Mouse (Mus musculus) kidney, adult 8-10 months (tissue): Measurements from ENCODE around the gene Gm20449.
"Not testable (repeated sequence)": the region's sequence is repeated elsewhere in the genome, so short reads cannot be mapped to it uniquely, and the experiment has no call there.

Experiments
- DNase-seq, 2 experiments: peaks; one replicate each; pipeline ENCODE4 v3.0.0; 2022

Gm20449 gene

DNA sequence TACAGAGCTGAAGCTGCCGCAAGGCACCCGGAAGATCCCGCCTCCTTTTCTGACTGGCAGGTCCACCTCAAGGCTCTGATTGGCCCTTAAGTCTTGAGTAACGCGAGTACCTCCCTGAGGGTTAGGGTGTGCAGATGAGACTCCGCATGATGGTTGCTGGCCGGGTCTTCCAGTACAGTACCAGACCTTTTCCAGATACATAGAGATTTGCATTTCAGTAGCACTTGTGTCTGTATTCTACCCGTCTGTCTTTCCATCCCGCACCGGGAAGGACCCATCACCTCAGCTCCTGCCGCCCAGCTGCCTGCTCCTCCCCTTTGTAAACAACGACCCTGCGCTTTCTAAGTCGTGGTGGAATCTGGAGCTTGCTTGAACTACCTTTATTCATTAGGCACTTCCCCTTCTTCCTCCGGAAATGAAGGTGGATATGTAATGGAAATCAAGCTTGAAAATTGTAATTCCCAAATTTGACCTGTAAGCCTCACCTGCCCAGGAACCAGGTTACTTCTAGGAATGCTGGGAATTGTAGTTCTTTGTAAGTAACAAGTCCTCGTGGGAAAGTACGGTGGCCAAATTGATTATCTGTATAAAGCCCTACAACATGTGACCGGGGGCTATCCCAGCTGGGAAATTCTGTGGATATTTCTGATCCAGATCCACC lies at the start of gene Gm20449, which contains the start of gene AW146154:
TSS of gene Gm20449 (minus strand) at position 29 of the 661 bp plus-strand sequence.
TSS of gene AW146154 (minus strand) at position 502 of the 661 bp plus-strand sequence.
- DNase-seq = peak; percentile 99 to 100

DNA sequence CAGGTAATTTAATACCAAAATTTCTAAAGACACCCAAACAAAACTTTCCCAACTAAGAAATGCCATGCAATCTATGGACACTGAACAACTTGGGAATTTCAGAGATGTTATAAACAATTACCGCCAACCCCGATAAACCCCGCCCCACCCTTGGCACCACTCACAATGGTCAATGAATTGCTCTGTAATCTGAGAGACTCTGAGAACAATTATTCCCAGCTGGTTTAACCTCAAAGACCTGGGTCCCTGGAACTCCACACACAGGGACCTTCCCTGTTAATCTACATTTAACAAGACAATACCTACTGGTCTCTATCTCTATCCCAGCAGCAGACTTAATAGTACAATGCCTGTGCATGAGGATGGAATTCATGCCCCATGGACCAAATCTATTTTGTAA lies 13.5 kb upstream of the Gm20449 start:
- DNase-seq = no peak

DNA sequence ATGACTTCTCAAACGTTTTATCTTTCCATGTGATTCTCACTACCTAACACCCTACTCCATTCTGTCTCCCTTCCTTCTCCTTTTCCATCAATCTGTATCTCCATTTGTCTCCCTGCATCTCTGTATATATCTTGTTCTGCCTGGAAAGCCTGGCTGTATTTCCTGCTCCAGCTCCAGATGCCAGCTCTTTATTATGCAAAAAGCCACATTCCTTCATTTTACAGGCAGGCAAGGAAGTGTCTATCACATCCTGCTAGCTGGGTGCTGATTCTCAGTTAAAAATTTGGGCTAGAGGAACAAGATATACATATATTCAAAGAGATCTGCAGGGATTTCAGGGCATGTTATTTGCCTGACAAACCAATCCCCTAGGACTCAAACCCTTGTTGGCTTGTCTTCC lies 13.0 kb upstream of the Gm20449 start:
- no peak for DNase-seq

DNA sequence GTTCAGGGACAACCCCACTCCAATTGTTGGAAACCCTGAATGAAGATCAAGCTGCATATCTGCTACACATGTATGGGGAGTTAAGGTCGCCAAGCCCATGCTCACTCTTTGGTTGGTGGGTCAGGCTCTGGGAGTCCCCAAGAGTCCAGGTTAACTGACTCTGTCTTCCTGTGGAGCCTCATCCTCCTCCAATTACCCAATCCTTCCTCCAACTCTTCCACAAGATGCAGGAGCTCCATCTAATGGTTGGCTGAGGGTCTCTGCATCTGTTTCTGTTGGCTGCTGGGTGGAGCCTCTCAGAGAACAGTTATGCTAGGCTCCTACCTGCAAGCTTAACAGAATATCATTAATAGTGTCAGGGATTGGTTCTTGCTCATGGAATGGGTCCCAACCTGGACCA lies 3.2 kb upstream of the Gm20449 start:
- DNase-seq = peak in 1 of 2 experiments; percentile 10

DNA sequence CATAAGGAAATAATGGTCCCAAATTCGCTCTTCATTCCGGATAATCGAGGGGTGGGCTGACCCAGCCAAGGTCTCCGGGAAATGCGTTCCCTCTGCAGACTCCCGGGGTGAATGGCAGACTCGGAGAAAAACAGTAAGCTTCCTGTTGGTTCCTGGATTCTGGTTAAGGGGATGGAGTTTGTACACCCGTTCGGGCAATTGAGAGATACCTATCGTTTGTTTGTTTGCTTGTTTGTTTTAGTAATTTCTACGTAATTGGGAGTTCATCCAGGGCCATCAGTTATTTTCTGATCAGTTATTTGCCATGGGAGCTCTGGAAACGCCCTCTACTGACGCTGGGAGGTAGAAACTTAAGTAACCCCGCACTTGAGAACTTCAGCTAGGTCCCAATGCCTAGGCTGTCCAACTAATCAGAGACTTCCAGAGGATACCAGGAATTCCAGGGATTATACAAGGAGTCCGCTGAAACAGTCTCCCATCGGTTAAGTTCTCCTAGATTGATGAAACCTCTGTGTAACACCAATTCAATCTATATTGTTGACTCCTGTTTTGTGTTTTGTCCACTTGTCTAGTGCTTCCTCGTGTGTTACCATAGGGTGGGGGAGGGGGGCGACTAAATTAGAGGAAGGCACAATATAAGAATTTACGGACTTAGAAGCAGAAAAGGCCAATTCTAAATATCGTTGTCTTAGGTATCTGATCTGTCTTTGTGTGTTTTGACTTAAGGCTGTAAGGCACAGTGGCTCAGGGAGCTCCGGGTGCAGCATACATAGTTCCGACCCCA lies 1.1 kb upstream of the Gm20449 start:
- DNase-seq = peak; percentile 84 to 88

DNA sequence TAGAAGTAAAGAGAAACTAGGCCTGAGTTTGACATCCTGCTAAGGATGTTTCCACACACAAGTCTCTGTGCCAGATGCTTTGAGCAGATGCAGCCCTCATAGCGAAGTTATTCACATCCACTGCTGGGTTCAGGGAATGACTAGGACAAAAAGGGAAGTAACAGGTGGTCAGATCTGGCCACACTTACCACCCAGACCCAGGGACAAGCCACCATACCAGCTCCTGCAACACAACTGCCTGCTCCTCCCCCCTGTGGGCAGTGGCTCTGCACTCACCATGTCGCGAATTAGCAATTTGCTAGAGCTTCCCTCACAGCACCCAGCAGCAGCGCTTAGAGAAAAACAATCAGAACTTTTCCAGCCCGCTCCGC lies 214 bp downstream of the Gm20449 start:
- DNase-seq = not testable (repeated sequence)

DNA sequence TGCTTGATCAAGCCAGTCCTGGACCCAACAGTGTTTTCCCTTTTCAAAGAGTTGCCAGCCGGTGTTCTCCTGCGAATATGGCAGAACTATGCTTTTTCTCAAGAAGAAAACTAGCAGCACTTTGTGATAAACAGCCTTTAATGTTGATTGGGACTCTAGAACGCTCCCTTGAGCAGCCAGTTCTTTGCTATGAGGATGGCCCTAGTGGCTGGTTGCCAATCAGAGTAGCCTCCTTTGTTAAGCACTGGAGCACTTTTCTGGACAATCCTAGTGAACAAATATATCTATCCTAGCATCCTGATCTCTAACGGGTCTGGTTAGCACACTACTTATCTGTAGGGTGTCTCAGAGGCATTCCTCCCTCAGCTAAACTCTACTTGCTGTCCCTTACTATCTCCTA lies 753 bp downstream of the Gm20449 start:
- not testable (repeated sequence) for DNase-seq

DNA sequence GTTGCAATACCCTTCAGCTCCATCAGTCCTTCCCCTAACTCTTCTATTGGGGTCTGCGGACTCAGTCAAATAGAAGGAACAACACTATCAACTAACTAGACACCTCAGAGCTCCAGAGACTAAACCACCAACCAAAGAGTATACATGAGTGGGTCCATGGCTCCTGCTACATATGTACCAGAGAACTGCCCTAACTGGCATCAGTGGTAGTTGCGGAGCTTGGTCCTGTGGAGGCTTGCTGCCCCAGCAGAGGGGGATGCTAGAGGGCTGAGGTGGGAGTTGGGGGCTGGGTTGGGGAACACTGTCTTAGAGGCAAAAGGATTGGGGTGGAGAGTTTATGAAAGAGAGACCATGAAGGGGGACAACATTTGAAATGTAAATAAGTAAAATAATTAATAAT lies 1.3 kb downstream of the Gm20449 start:
- peak in 1 of 2 experiments; percentile 14 for DNase-seq

DNA sequence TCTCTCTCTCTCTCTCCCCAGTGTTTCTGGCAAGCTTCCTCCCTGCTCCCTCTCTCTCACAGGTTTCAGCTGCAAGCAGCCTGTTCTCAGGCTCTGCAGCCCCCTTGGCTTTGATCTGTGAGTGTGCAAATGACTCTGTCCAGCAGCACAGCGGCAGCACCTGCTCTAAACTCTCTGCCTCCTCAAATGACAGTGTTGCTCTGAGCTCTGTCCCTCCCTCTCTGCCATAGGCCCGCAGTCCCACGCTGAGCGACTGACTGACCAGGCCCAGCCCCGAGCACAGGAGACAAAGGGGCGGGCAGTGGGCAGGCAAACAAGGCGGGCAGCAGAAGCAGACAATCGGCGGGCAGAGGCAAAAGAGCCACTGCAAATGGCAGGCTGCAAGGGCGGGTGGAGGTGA lies 47.4 kb downstream of the Gm20449 start:
- no peak for DNase-seq

DNA sequence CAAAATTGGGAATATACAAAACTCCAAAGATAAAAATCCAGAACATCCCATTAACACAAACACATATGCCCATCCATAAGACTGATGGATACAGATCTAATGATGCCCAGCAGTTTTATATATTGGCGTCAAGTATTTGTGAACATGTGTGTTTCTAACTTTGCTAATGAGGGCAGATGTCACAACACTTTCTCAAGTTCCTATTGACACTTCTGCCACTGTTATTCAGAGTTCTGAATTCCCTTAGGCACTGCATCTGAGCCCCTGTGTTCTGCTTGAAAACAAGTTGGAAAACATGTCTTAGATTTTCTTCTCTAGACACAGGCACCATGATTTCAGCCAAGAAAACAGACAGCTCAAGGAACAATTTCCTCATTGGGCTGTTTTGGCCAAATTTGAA lies 50.6 kb downstream of the Gm20449 start, which contains the start of gene Vmn2r57:
TSS of gene Vmn2r57 (minus strand) at position 101 of the 400 bp plus-strand sequence.
- DNase-seq = not testable (repeated sequence)

DNA sequence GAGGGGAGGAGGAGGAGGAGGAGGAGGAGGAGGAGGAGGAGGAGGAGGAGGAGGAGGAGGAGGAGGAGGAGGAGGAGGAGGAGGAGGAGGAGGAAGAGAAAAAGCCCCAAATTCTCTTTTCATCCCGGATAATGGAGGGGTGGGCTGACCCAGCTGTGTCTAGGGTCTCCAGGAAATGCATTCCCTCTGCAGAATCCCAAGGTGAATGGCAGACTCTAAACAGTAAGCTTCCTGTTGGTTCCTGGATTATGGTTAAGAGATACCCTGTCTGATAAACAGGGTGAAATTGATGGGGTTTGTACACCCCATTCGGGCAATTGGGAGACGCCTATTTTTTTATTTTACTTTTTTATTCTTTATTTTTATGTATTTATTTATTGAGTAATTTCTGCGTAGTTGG lies 105.1 kb downstream of the Gm20449 start:
- no peak for DNase-seq

DNA sequence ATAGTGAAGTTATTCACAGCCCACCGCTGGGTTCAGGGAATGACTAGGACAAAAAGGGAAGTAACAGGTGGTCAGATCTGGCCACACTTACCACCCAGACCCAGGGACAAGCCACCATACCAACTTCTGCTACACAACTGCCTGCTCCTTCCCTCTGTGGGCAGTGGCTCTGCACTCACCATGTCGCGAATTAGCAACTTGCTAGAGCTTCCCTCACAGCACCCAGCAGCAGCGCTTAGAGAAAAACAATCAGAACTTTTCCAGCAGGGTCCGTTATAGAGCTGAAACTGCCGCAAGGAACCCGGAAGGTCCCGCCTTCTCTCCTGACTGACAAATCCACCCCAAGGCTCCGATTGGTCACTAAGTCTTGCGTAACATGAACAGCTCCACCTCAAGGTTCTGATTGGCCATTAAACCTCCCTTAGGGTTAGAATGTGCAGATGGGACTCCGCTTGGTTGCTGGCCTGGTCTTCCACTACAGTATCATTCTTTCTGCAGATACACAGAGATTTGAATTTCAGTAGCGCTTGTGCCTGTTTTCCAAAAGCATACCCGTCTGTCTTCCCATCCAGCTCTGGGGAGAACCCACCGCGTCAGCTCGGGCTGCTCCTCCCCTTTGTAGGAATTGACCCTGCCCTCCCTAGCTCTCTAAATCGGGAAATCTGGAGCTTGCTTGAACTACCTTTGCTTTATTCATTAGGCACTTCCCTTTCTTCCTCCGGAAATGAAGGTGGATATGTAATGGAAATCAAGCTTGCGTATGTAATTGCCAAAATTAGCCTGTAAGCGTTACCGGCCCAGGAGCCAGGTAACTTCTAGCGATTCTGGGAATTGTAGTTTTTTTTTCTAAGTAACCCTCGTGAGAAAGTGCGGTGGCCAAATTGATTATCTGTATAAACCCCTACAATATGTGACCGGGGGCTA lies 105.9 kb downstream of the Gm20449 start, which contains the start of gene AI987944:
TSS of gene AI987944 (minus strand) at position 332 of the 924 bp plus-strand sequence.
- peak; percentile 85 to 89 for DNase-seq
